Mouse (Mus musculus) heart, postnatal 0 days (tissue): ENCODE data around the gene Gpatch1.
A peak's percentile ranks its signal among the peaks of the same experiment; 100 is the strongest.

Experiments
- CTCF ChIP-seq: IDR thresholded peaks from 2 replicates; pipeline ENCODE4 v1.5.1; 2016; ENCODE audit warnings: antibody characterized with exemption, control low read depth, low read depth
- EP300 ChIP-seq: IDR thresholded peaks from 2 replicates; pipeline ENCODE4 v1.6.1; 2016; ENCODE audit warnings: antibody characterized with exemption, low read depth

DNA sequence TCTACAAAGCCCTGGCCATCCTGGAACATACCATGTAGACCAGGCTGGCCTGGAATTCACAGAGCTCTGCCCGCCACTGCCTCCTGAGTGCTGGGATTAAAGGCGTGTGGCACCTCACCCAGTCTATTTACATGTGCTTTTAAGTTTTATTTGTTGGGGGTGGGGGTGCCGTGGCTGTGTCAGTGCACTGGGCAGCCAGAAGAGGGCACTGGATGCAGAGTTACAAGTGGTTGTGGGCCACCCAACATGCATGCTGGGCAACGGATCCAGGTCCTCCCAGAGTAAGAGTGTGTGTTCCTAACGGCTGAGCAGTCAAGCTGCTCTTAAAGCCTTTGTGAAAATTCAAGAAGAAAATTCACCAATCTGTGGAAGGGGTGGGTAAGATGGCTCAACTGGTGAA, 50.4 kb downstream of the Gpatch1 start:
- 0 out of 2 replicates have a peak, but pooled peaks have one; percentile 7 for TF ChIP-seq CTCF
- no peak for TF ChIP-seq EP300
